Mouse (Mus musculus) megakaryocyte-erythroid progenitor cell, adult 5 weeks (primary cell): ENCODE measurements around the gene Bsg. TPM values are rescaled to one million over a fixed set of nuclear protein-coding genes. Genes with fewer than 3 reads are reported as not detected.

Experiments used
- polyA plus RNA-seq: library from polyadenylated mRNA; stranded (reverse); fragments of >175 nt; gene quantifications from 2 replicates; pipeline ENCODE4 v1.2.3, GENCODE M21; 2012

The Bsg gene
- 829 and 893 TPM in 2 replicates for polyA plus RNA-seq

DNA sequence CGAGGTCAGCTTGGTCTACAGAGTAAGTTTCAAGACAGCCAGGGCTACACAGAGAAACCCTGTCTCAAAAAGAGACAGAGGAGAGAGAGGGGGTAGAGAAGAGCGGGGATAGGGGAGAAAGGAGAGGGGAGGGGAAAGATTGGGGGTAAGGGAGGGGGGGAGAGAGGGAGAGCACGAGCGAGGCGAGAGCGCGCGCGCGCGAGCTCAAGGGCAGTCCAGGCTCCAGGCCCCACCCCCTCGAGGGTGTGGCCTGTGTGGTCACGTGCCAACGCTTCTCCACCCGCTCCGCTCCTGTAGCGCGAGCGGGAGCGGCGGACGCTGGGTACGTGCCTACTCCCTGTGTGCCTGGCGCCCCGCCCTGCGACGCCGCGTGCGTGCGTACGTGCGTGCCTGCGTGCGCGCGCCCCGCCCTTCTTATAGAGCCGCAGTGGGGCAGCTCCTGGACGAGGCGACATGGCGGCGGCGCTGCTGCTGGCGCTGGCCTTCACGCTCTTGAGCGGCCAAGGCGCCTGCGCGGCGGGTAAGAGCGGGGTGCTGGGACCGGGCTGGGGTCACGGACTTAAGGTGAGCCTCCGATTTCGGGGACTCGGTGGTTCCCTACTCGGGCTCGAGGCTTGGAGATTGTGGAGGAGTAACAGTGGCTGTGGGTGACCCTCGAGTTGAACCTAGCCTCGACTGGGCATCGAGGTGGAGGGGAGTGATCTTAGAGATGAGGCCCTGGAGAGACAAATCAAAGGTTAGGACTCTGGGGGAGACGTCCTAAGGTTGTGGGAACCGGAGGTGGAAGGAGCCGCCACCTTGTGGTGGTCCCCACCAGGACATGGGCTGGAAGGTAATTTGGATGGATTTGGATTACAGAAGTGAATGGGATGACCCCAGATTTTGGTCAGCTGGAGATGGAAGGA lies at the start of gene Bsg:
Gene Bsg (plus strand): TSS at position 427 of the 905 bp plus-strand sequence.

DNA sequence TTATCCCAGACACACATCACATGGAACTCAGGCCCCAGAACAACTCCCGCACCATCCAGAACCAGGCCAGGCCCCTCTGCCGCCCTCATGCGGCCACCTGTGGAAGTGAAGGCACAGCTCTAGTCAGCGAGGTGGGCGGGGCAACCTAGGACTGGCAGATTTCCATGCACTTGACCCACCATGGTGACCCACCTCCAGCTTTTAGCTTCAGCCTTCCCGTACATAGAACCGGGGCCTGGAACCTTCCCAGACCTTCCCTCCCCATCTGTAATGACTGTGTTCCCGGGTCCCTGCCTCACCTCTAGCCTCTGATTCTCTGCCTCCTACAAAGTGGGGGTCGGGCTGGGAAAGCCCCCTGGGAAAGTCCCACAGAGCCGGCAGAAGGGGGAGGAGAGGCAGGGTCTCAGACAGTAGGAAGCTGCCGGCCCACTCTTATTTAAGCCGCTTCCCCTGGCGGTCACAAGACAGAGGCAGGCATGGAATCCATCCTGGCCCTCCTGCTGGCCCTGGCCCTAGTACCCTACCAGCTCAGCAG lies 40.1 kb upstream of the Bsg start, which contains the start of gene Madcam1:
Gene Madcam1 (plus strand): TSS at position 429 of the 535 bp plus-strand sequence.

DNA sequence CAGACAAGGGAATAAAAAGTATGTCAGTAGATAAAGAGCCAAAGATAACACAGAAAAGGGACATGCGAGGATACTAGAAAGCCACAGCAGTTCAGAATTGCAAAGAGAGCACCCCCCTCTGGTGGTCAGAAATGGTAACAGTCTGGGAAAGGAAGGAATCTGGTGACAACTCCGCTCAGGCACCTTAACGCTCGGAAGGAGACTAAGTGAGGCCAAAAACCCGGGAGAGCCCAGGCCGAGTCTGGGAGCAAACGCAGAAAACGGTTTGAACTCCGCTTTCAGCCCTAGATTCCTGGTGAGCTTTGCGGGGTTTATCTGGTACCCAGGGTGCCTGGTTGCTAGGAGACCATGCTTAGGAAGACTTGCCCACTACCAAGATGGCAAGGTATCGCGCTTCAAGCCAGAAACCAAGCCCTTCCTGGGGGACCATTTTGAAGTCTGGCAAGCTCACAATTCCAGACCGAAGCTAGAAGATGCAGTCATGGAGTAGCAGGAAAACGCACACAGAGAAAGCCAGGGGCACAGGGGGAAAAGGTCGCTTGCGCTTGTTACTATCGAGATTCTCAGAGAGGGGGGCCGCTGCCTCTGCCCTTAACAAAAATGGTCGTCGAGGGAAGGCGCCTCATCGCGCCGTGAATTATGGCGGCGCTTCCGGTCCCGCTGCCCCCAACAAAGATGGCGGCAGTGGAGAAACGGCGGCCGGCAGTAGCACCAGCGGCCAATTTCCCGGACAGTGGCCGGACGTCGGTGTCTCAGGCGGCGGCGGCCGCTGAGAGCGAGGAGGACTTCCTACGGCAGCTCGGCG lies 35.3 kb upstream of the Bsg start, which contains the start of gene Tpgs1:
Gene Tpgs1 (plus strand): TSS at position 599 of the 805 bp plus-strand sequence.

DNA sequence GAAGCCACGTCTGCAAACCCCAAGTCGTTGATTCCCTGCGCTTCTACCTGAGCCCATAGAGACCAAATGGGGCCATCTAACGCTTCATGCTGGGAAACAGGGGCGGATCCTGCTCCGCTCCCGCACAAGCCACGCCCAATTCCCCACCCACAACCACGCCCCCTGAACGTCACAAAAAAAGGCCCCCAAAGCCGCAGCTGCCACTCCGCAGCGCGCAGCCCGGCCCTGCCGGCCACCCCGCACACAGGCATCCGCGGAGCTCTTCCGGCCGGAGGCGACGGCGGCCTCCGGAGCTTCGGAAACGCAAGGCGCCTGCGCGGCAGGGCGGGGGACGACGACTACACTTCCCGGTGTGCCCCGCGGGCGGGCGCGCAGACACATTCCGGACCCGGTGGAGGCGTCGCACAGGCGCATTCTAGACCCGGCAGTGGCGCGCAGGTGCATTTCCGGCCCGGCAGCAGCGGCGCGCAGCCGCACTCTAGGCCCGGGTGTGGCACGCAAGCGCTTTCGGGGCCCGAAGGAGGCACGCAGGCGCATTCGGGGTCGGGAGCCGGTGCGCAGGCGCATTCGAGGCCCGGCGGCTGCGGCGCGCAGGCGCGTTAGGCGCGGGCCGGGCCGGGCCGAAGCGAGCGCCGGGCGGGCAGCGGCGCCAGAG lies 22.6 kb upstream of the Bsg start, which contains the start of gene Cdc34:
Gene Cdc34 (plus strand): TSS at position 605 of the 655 bp plus-strand sequence.

GRCm38 (mm10) chr10:79688720-79689119 lies 15.6 kb upstream of the Bsg start, which contains the start of gene Gzmm:
Gene Gzmm, plus strand, starts transcription at chr10:79689020.

DNA sequence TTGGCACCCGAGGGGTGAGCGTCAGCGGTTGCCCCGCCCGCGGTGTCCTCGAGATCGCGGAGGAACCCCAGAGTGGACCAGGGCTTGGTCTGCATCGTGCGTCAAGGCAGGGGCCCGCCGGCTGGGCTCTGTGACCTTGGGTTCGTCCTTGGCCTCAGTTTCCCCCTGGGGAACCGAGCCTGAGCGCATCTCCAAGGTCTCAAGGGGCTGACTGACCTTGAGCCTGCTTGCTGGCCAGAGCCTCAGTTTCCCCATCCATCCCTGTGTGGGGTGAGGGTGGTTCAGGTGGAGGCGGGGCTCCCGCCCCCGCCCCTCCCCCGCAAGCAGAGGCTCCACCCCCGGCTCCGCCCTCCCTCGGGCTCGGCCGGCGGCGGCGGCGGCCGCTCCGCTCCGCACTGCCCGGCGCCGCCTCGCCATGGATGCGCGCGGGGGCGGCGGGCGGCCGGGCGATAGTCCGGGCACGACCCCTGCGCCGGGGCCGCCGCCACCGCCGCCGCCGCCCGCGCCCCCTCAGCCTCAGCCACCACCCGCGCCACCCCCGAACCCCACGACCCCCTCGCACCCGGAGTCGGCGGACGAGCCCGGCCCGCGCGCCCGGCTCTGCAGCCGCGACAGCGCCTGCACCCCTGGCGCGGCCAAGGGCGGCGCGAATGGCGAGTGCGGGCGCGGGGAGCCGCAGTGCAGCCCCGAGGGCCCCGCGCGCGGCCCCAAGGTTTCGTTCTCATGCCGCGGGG lies 12.1 kb downstream of the Bsg start, which contains the start of gene Hcn2:
Gene Hcn2 (plus strand): TSS at position 381 of the 734 bp plus-strand sequence.

DNA sequence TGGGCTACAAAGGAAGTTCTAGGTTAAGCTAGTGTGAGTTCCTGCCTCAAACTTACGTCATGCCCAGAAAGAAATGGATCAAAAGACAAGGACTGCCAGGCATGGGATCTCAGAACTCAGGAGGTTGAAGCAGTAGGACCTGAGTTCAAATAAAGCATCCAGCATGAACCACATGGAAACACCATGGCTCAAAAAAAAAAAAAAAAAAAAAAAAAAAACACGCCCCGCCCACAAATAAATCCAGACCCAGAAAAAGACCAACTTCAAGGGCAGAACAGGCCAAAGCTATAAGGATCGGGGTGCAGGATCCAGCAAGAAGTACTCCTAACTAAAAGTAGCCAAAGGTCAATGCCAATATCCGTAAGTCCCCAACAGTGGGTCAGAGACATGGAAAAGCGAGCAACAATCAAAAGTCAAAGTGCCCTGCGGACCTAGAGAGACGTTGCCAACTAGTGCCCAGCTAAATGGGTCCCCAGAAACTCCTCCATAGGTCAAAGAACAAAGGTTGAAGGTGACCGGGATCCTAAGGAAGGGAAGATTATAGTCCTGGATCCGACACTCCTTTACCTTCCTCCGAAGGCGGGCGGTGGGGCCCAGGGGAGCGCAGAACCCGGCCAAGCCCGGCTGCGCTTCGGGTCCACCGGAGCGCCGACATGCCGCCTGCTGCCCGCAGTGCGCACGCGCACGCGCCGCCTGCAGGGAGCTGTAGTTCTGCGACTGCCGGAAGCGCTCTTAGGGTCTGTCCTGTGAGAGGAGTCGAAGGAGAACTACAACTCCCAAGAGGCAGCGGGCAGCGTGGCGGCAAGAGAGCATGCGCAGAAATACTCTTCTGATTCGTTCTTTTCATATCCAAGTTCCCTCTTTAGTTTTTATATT lies 41.8 kb downstream of the Bsg start, which contains the start of gene Polrmt:
Gene Polrmt (minus strand): TSS at position 684 of the 876 bp plus-strand sequence.

GRCm38 (mm10) chr10:79754856-79755516 lies 50.7 kb downstream of the Bsg start, which contains the start of gene Fgf22:
Gene Fgf22, plus strand, starts transcription at chr10:79755076.

Other genes with a start within 250 kb of the Bsg start
- 0.02 TPM in 1 of 2 replicates, not detected in the other for gene Vmn2r83, start 235.8 kb upstream of the Bsg start, polyA plus RNA-seq
- gene Plpp2, start 170.7 kb upstream of the Bsg start, polyA plus RNA-seq, result 14.9 and 15.0 TPM in 2 replicates
- 67.4 and 77.1 TPM in 2 replicates for gene Mier2, start 149.3 kb upstream of the Bsg start, polyA plus RNA-seq
- gene Theg, start 117.2 kb upstream of the Bsg start, polyA plus RNA-seq, result not detected in 2 replicates
- not detected in 2 replicates for gene C2cd4c, start 90.5 kb upstream of the Bsg start, polyA plus RNA-seq
- gene Shc2, start 66.6 kb upstream of the Bsg start, polyA plus RNA-seq, result not detected in 2 replicates
- gene Odf3l2, start 58.8 kb upstream of the Bsg start, polyA plus RNA-seq, result not detected in 2 replicates
- gene Madcam1, start 39.9 kb upstream of the Bsg start, polyA plus RNA-seq, result 0.12 and 0.15 TPM in 2 replicates
- gene Tpgs1, start 35.1 kb upstream of the Bsg start, polyA plus RNA-seq, result 116 and 132 TPM in 2 replicates
- 250 and 260 TPM in 2 replicates for gene Cdc34, start 22.3 kb upstream of the Bsg start, polyA plus RNA-seq
- gene Gzmm, start 15.5 kb upstream of the Bsg start, polyA plus RNA-seq, result 1.2 and 1.3 TPM in 2 replicates
- 1.00 and 1.2 TPM in 2 replicates for gene Hcn2, start 12.1 kb downstream of the Bsg start, polyA plus RNA-seq
- 34.1 and 38.0 TPM in 2 replicates for gene Polrmt, start 42.1 kb downstream of the Bsg start, polyA plus RNA-seq
- gene Fgf22, start 50.6 kb downstream of the Bsg start, polyA plus RNA-seq, result not detected in 2 replicates
- 324 and 356 TPM in 2 replicates for gene Rnf126, start 62.5 kb downstream of the Bsg start, polyA plus RNA-seq
- 4.6 and 5.4 TPM in 2 replicates for gene Fstl3, start 72.8 kb downstream of the Bsg start, polyA plus RNA-seq
- gene Prss57, start 86.5 kb downstream of the Bsg start, polyA plus RNA-seq, result 34.9 and 51.7 TPM in 2 replicates
- gene Palm, start 89.1 kb downstream of the Bsg start, polyA plus RNA-seq, result 290 and 348 TPM in 2 replicates
- 0.04 and 0.30 TPM in 2 replicates for gene Misp, start 116.5 kb downstream of the Bsg start, polyA plus RNA-seq
- 1,442 and 1,522 TPM in 2 replicates for gene Ptbp1, start 149.9 kb downstream of the Bsg start, polyA plus RNA-seq
- gene Prtn3, start 170.0 kb downstream of the Bsg start, polyA plus RNA-seq, result 5,178 and 10,445 TPM in 2 replicates
- gene Plppr3, start 170.1 kb downstream of the Bsg start, polyA plus RNA-seq, result 288 and 339 TPM in 2 replicates
- 4,000 and 7,851 TPM in 2 replicates for gene Elane, start 181.8 kb downstream of the Bsg start, polyA plus RNA-seq
- gene Cfd, start 186.4 kb downstream of the Bsg start, polyA plus RNA-seq, result 0.94 and 1.3 TPM in 2 replicates
- 69.1 and 76.6 TPM in 2 replicates for gene Med16, start 204.4 kb downstream of the Bsg start, polyA plus RNA-seq
- 2.1 TPM in 1 of 2 replicates, not detected in the other for gene Gm26602, start 206.4 kb downstream of the Bsg start, polyA plus RNA-seq
- gene Kiss1r, start 212.5 kb downstream of the Bsg start, polyA plus RNA-seq, result 0.41 and 0.64 TPM in 2 replicates
- 230 and 265 TPM in 2 replicates for gene R3hdm4, start 216.7 kb downstream of the Bsg start, polyA plus RNA-seq
- 94.7 and 145 TPM in 2 replicates for gene Arid3a, start 222.6 kb downstream of the Bsg start, polyA plus RNA-seq